Mouse (Mus musculus) liver, postnatal 0 days (tissue): ENCODE results near the gene Ppp1r12a.

Source experiments
- CTCF ChIP-seq: sonication (generic); IDR thresholded peaks from 2 replicates; pipeline ENCODE4 v1.5.1; 2016; ENCODE audit warnings: antibody characterized with exemption, low read depth
- EP300 ChIP-seq: IDR thresholded peaks from 2 replicates; pipeline ENCODE4 v1.6.1; 2016; ENCODE audit warnings: antibody characterized with exemption, low read depth, mild to moderate bottlenecking

- TF ChIP-seq CTCF (no peak), EP300 (no peak)
Observed at GRCm38 (mm10) chr10:108198945-108199344, 37.0 kb downstream of the Ppp1r12a start.
